In genomic region chr5:137787151-137787928, GRCm38 (mm10) we compare ENCODE assay signal across 1 mouse cellular context.
TF ChIP-seq lines count a peak whose summit lies in the region.

TSS of gene Mepce (minus strand) at chr5:137787655.
TSS of gene Zcwpw1 (plus strand) at chr5:137787798.

TF ChIP-seq in CH12.LX, 34 proteins besides CTCF, POLR2A, EP300 and RAD21:
- TF ChIP-seq MAZ (IDR thresholded peaks at IDR 0.05; ENCODE audit: low read depth, low read length) (peak; percentile 83; the same call in 1 of the 2 replicates), USF2 (conservative IDR thresholded peaks at IDR 0.05; ENCODE audit: low read depth, low read length) (peak; percentile 55; the same call in 1 of the 2 replicates), ELF1 (IDR thresholded peaks at IDR 0.05; ENCODE audit: low read depth, low read length) (peak; percentile 89), ZC3H11A (IDR thresholded peaks at IDR 0.05; ENCODE audit: low read depth, low read length) (no peak), ZKSCAN1 (IDR thresholded peaks at IDR 0.05; ENCODE audit: borderline replicate concordance, low read depth, low read length) (no peak), HCFC1 (IDR thresholded peaks at IDR 0.05; ENCODE audit: low read depth, low read length) (peak; percentile 96), E2F4 (IDR thresholded peaks at IDR 0.05; ENCODE audit: insufficient replicate concordance, low read depth, low read length) (peak; percentile 98), ZNF384 (IDR thresholded peaks at IDR 0.05; ENCODE audit: low read depth, low read length) (no peak), UBTF (IDR thresholded peaks at IDR 0.05; ENCODE audit: low read depth, low read length) (no peak), TCF12 (IDR thresholded peaks at IDR 0.05; ENCODE audit: low read depth, low read length) (0 out of 2 replicates have a peak, but pooled peaks have one; percentile 9), SIN3A (IDR thresholded peaks at IDR 0.05; ENCODE audit: low read length) (peak; percentile 20), NELFE (IDR thresholded peaks at IDR 0.05; ENCODE audit: low read depth, low read length) (peak; percentile 61; the same call in 1 of the 2 replicates), BHLHE40 (IDR thresholded peaks at IDR 0.05; ENCODE audit: low read depth, low read length) (peak; percentile 80), ZMIZ1 (IDR thresholded peaks at IDR 0.05; ENCODE audit: low read depth, low read length) (no peak), MYC (IDR thresholded peaks at IDR 0.05; ENCODE audit: low read depth, low read length) (peak; percentile 87), USF1 (IDR thresholded peaks at IDR 0.05; ENCODE audit: low read depth, low read length) (no peak), SMC3 (IDR thresholded peaks at IDR 0.05; ENCODE audit: low read depth, low read length) (peak; percentile 38), TBP (conservative IDR thresholded peaks at IDR 0.05; ENCODE audit: low read depth, low read length) (no peak), CHD1 (IDR thresholded peaks at IDR 0.05; ENCODE audit: low read depth, low read length) (0 out of 2 replicates have a peak, but pooled peaks have one; percentile 78), JUND (conservative IDR thresholded peaks at IDR 0.05; ENCODE audit: low read depth, low read length) (no peak), KAT2A (IDR thresholded peaks at IDR 0.05; ENCODE audit: insufficient replicate concordance, low read length) (peak; percentile 92), MXI1 (IDR thresholded peaks at IDR 0.05; ENCODE audit: low read depth, low read length) (no peak), MAFK (IDR thresholded peaks at IDR 0.05; ENCODE audit: insufficient replicate concordance, low read length) (no peak), NRF1 (IDR thresholded peaks at IDR 0.05; ENCODE audit: low read depth, low read length) (peak; percentile 98), ETS1 (conservative IDR thresholded peaks at IDR 0.05; ENCODE audit: low read depth, low read length) (peak; percentile 71), PAX5 (IDR thresholded peaks at IDR 0.05; ENCODE audit: low read length) (no peak), RCOR1 (conservative IDR thresholded peaks at IDR 0.05; ENCODE audit: low read depth, low read length) (0 out of 2 replicates have a peak, but pooled peaks have one; percentile 58), POLR2AphosphoS2 (IDR thresholded peaks at IDR 0.05; ENCODE audit: low read depth, low read length) (no peak), CHD2 (IDR thresholded peaks at IDR 0.05; ENCODE audit: low read length) (peak; percentile 56; the same call in 1 of the 2 replicates), JUN (IDR thresholded peaks at IDR 0.05; ENCODE audit: insufficient read depth, low read depth, low read length) (no peak), MAX (IDR thresholded peaks at IDR 0.05; ENCODE audit: low read length) (peak; percentile 100), MEF2A (IDR thresholded peaks at IDR 0.05; ENCODE audit: borderline replicate concordance, low read depth, low read length) (peak; percentile 49; the same call in 1 of the 2 replicates), GABPA (IDR thresholded peaks at IDR 0.05; ENCODE audit: insufficient replicate concordance, low read depth, low read length) (peak; percentile 16; the same call in 1 of the 2 replicates), IRF4 (IDR thresholded peaks at IDR 0.05; ENCODE audit: low read depth, low read length) (peak; percentile 65; the same call in 1 of the 2 replicates)
